Mouse (Mus musculus) gastrocnemius, postnatal 36 days (tissue): ENCODE results near the gene Bclaf1. TPM values are rescaled to one million over a fixed set of nuclear protein-coding genes. Genes with fewer than 3 reads are reported as not detected.

Source experiments
- DNase-seq, 2 experiments: peaks; one replicate each; pipeline ENCODE4 v3.0.0; 2022
- intact Hi-C: fragments of 180-260 bp; cut with DNase I; formaldehyde crosslinking; loops from one replicate; pipeline ENCODE4 v1.15.1; 2025
- total RNA-seq, 2 experiments: library from RNA; stranded (reverse); gene quantifications; 2 replicates each; pipeline ENCODE4 v1.2.3; 2021

Gene Bclaf1
- total RNA-seq, 2 experiments from 2014 or later, result 39.4 to 50.0 TPM

- DNase-seq, result no peak
- intact Hi-C loops, result no loop called here
Measured at GRCm38 (mm10) chr10:20313447-20313846, 1.2 kb downstream of the Bclaf1 start.

GRCm38 (mm10) chr10:20313941-20314340, 1.7 kb downstream of the Bclaf1 start:
- DNase-seq, result no peak
- intact Hi-C loops, result no loop called here

GRCm38 (mm10) chr10:20314797-20315196, 2.5 kb downstream of the Bclaf1 start:
- intact Hi-C loops, result no loop called here
- no peak for DNase-seq

- no peak for DNase-seq
- intact Hi-C loops, result no loop called here
Measured at GRCm38 (mm10) chr10:20317466-20317865, 5.2 kb downstream of the Bclaf1 start.

GRCm38 (mm10) chr10:20326226-20326625, 14.0 kb downstream of the Bclaf1 start:
- intact Hi-C loops, result no loop called here
- no peak for DNase-seq

- intact Hi-C loops, result no loop called here
- DNase-seq, result no peak
Measured at GRCm38 (mm10) chr10:20331262-20331661, 19.0 kb downstream of the Bclaf1 start.

- intact Hi-C loops, result no loop called here
Measured at GRCm38 (mm10) chr10:20337872-20338271, 25.6 kb downstream of the Bclaf1 start.

GRCm38 (mm10) chr10:20345736-20346135, 33.5 kb downstream of the Bclaf1 start:
- intact Hi-C loops, result no loop called here
- DNase-seq, result no peak

More at GRCm38 (mm10) chr10:20337872-20338271, 25.6 kb downstream of the Bclaf1 start:
- DNase-seq, result no peak

- intact Hi-C loops, result no loop called here
- DNase-seq, result peak; percentile 87 to 90
Measured at GRCm38 (mm10) chr10:20347285-20348214, 35.3 kb downstream of the Bclaf1 start, which contains the start of gene Mtfr2. TSS of gene Mtfr2 (plus strand) at chr10:20347770.

GRCm38 (mm10) chr10:20348894-20349293, 36.6 kb downstream of the Bclaf1 start:
- intact Hi-C loops, result no loop called here
- no peak for DNase-seq

- no peak for DNase-seq
- intact Hi-C loops, result loop anchor here (5.0 kb wide), 2 partner anchors 566 to 581 kb away; no protein-coding TSS in a partner anchor
Measured at GRCm38 (mm10) chr10:20361542-20362449, 49.5 kb downstream of the Bclaf1 start.

GRCm38 (mm10) chr10:20362450-20363118, 50.3 kb downstream of the Bclaf1 start:
- intact Hi-C loops, result loop anchor here (5.0 kb wide), 2 partner anchors 565 to 580 kb away; no protein-coding TSS in a partner anchor
- no peak for DNase-seq

- no peak for DNase-seq
- intact Hi-C loops, result no loop called here
Measured at GRCm38 (mm10) chr10:20372046-20372445, 59.8 kb downstream of the Bclaf1 start.

GRCm38 (mm10) chr10:20377621-20378020, 65.4 kb downstream of the Bclaf1 start:
- intact Hi-C loops, result no loop called here
- DNase-seq, result no peak

GRCm38 (mm10) chr10:20379071-20379735, 66.9 kb downstream of the Bclaf1 start:
- intact Hi-C loops, result no loop called here

GRCm38 (mm10) chr10:20380798-20381197, 68.5 kb downstream of the Bclaf1 start:
- intact Hi-C loops, result no loop called here
- no peak for DNase-seq

More at GRCm38 (mm10) chr10:20379071-20379735, 66.9 kb downstream of the Bclaf1 start:
- peak; percentile 24 to 28 for DNase-seq

- intact Hi-C loops, result no loop called here
- no peak for DNase-seq
Measured at GRCm38 (mm10) chr10:20381352-20381751, 69.1 kb downstream of the Bclaf1 start.

- intact Hi-C loops, result no loop called here
- no peak for DNase-seq
Measured at GRCm38 (mm10) chr10:20382807-20383419, 70.6 kb downstream of the Bclaf1 start.

GRCm38 (mm10) chr10:20390568-20390967, 78.3 kb downstream of the Bclaf1 start:
- intact Hi-C loops, result no loop called here
- DNase-seq, result no peak
